Mouse (Mus musculus): Measurements from ENCODE around the gene Evi5.

Evi5 gene

DNA sequence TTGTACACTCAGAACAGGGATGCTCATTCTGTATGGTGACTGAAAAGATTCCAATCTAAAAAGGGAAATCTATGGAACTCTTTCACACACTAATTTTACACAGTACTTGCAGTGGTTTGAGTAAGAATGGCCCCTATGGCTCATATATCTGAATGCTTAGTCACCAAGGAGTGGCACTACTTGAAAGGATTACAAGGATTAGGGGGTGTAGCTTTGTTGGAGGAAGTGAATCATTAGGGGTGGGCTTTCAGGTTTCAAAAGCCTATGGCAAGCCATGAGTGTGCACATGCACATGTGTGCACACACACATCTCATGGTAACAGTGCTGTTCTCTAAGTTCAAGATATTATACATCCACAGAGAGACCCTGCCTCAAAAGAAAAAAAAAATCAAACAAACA, 72.3 kb downstream of the Evi5 start:
- no peak for DNase-seq (ENCODE audit: low spot score)

DNA sequence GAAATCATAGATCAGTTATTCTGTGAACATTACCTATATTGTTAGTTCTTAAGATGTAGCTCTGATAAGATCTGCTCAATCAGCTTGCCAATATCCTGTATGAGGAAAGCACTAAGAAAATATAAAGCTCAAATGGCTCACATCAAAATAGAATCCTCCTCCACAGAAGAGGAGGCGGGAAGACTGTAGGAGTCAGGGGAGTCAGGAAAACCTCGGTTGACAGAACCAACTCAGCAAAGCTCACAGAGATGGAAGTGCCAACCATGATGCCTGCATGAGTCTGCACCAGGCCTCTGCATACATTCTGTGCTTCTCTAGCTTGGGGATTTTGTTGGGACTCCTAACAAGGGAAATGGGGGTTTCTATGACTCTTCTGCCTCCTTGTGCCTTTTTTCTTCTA, 73.7 kb downstream of the Evi5 start:
- DNase-seq (ENCODE audit: low spot score): no peak

DNA sequence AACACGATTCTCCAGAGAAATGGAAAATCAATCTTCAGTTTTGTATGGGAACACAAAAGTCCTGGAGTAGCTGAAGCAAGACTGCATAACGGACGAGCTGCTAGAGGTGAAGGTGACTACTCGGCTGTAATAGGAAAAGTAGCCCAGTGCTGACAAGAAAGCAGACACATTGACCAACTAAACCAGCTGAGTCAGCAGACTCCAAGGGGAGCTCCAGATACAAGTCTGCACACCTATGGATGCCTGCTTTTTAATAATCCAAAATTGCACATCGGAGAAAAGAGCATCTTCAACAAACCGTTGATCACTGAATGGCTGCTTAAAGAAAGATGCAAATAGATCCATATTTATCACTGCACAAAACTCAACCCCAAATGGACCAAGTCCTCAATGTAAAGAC, 76.6 kb downstream of the Evi5 start:
- no peak for DNase-seq (ENCODE audit: low spot score)

DNA sequence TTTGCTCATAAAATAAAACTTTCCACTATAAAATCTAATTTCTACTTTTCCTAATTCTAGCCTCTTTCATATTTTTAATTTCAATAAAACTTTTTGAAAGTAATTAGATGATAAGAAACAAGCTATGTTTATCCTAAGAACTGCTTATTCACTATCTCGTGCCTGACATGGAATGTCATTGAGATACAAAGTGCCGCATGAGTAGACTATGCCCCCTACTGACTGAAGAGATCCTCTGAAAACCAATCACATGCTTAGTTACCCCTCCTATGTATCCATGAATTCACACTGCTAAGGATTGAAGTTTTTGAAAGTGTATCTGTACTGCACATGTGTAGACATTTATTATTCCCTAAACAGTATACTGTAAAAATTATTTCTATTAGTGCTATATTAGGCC, 81.0 kb downstream of the Evi5 start:
- no peak for DNase-seq (ENCODE audit: low spot score)

DNA sequence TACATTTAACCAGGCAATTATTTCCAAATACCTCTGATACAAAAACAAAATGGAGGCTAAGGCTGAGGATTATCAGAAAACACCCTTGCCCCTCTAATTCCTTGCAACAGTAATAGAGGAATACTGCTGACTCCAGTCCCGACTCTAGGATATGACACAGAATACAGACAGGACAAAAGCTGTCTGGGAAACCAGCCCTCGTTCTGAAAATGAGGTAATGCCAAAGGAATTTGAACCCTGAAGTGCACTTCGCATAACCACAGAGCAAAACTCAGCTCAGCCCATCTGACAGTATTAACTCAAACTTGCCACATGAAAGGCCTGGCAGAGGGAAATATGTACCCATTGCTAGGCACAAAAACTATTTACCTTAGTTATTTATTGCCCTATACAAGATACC, 81.6 kb downstream of the Evi5 start:
- DNase-seq (ENCODE audit: low spot score): no peak

DNA sequence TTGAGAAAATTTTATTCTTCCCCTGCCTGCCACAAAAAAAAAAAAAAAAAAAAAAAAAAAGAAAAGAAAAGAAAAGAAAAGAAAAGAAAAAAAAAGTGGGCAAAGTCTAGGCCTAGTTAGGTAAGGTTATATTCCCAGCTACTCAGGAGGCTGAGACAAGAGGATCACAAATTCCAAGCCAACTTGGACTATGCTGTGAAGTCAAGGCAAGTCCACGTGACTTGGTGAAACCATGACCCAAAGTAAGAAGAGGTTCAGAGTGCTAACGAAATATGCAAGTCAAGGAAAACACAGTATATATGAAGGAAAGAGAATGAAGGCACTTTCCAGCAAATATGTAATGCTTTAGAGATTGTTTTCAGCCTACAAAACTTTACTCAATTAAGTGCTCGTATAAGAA, 82.4 kb downstream of the Evi5 start:
- DNase-seq (ENCODE audit: low spot score): no peak

DNA sequence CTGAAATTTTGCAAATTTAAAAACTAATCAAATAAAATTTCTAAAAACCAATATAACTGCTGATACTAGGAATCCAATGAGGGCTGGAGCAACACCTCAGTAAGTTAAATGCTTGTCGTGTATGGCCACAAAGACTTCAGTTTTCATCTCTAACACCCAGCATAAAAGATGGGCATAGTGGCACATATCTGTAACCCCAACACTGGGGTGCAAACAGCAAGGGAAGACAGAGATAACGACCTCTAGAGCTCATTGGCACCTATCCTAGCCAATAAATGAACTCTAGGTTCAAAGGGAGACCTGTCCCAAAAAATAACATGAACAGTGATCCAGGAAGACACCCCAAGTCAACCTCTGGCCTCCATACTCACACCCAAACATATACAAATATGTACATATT, 82.9 kb downstream of the Evi5 start:
- no peak for DNase-seq (ENCODE audit: low spot score)

DNA sequence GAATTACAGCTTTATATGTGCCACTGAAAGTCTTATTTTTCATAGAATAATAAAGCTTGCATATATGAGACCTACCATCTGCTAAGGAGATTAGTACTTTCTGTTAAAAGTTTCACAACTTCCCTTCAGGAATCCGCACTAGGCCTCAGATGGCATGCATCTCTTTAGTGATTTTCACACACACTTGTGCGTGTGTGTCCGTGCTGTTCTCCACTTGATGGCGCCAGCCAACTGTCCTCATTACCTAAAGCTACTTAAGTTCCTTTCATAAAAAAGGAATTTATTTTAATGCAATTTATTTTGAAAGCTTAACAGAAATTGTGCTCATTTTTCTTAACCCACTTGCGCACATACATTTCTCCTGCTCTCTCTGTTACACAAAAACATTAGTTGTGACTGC, 85.4 kb downstream of the Evi5 start:
- no peak for DNase-seq (ENCODE audit: low spot score)

DNA sequence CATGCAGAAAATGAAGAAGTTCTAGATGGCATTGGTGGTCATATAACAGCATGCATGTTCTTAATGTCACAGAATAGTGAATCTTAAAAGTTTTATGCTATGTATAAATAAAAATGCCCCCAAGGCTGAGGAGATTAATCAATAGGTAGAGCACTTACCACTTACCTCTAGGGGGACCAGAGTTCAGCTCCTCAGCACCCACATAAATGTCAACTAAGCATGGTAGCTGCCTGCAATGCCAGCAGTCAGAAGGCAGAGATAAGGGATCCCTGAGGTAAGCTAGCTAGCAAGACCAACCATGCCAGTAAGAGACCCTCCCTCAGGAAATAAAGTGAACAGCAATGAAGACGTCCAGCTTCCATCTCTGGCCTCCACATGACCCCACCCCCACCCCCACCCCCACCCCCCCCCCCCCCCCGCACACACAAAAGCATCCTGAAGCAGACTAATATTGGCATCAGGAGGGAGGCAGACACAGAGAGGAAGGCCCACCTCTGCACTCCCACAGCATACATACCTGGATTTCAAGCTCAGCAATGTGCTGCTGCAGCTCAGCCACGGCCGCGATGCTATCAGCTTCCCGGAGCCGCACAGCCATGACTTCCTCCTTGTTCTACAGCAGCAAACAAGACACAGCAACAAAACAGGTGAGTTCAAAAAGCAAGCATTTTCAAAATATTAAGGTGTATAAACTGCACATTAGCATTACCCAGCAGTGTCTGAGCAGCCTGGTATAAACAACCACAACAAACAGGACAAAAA, 87.0 kb downstream of the Evi5 start:
- DNase-seq (ENCODE audit: low spot score): no peak

DNA sequence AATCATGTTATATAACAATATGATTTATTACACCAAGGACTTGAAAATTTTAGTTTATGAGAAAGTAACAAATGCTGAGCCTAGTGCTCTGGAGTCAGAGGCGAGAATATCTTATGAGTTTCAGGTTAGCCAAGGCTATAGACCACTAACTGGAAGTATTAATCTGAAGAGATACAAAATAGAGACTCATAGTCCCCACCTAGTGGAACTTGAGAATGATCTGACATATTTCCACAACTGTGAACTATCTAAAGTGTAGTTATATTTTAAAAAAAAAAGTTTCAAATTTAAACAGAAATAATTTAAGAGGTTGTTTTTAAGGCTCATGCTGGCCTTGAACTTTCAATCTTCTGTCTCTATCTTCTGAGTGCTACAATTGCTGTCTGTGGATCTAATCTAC, 92.5 kb downstream of the Evi5 start:
- DNase-seq (ENCODE audit: low spot score): no peak

DNA sequence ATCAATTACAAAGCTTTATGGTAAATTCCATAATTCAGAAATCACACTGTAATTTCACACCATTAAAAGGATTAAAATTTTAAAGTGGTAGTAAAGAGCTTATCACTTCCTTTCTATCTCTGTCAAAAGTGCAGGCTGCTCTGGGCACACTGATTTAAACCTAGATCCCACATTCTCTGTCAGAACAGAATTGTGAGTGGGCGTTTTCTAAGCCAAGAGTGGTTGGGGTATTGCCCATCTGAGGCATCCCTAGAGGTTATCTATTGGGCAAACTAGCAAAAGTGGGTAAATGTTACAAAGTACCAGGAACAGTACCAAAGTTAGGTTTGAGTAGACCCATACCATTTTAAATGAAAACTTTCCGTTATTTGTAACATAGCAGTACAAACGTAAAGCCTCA, 96.1 kb downstream of the Evi5 start:
- DNase-seq (ENCODE audit: low spot score): no peak

DNA sequence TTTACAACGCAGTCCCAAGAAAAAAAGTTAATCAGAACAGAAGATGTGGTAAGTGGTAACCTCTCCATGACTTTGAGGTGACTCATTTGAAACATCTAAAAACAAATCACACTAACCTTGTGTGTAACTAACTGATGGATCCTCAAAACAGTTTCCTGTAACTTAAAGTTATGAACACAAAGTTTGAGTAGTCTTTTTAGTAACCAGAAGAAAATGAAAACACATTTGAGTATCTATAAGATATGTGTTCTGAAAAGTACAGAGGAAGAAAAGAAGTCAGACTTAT, 97.4 kb downstream of the Evi5 start:
- DNase-seq (ENCODE audit: low spot score): no peak

DNA sequence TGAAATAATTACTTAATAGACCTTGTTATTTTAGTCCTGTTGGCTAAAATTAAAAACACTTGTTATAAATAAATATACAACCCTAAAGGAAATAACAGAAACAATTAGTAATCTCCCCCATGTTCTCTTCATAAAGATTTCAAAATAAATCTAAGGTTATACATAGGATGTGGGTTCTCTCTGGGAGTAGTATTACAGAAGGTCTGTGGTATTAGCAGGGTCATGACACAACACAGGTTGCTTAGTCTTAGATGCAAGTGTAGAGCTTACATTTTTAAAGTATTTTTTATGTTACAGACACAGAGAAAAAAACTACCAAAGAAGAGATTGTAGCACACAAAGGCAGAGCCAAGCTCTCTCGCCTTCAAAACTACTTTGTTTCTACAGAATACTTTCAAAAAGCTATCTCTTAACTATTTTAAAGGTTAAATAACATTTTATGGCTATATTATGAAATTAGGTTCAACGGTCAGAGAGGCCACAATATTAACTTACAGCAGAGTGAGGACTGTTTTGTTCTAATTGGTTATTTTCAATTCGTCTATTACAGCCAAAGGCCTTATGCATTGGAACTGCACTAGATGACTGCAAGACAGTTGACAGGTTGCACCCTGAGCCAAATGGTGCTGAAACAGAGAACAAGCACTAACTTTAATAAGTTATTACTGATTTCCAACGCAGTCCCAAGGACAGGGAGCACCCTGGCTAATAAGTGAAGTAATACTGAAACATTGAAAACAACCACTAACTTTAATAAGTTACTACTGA, 97.9 kb downstream of the Evi5 start:
- DNase-seq (ENCODE audit: low spot score): no peak

DNA sequence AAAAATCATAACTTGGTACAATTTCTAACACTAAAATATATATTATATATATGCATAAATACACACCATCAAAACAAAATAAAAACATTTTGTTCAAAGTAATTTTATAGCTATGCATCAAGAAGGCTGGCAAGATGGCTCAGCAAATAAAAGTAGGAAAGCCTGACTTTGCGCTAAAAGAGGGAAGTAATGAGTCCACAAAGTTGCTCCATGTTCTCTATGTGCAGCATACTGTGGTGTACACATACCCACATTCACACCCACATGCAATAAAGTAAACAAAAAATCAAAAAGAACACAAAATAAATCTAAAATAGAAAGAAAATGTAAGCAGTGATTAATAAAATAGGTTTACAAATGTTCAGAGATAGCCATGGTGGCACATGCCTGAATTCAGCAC, 99.0 kb downstream of the Evi5 start:
- no peak for DNase-seq (ENCODE audit: low spot score)

DNA sequence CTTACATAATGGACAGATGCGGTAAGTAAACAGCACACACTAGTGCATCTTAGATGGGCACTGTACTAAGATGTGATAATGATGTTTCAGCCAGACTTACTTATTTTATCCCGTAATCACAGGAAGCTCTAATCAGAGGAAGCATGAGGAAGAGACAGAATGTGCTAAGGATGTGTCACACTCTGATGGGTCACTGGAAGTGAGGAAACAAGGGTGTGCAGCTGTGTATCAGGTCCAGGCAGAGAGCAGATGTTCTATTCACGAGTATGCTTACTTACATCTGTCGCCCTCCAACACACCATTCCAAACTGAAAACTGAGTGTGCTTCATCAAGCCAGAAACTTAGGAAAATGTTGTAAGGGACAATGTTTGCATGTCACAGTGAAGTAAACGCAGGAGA, 102.9 kb downstream of the Evi5 start:
- no peak for DNase-seq (ENCODE audit: low spot score)

DNA sequence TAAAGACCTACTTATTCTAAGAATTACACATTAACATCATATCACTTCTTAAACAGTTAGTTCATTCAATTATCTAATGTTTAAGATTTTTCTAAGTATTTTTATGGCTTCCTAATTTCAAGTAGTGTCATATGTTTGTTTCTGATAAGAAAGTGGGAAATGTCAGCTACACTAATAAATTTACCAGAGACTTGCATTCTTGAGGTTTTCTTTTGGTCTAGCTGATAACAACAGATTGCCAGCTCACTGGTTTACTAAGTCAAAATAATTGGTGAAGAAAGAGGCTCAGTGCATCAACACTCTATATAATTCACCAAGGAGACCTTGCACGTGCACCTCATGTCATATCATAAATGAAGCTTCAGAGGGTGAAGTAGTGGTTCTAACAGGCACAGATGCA, 106.7 kb downstream of the Evi5 start:
- DNase-seq (ENCODE audit: low spot score): no peak

DNA sequence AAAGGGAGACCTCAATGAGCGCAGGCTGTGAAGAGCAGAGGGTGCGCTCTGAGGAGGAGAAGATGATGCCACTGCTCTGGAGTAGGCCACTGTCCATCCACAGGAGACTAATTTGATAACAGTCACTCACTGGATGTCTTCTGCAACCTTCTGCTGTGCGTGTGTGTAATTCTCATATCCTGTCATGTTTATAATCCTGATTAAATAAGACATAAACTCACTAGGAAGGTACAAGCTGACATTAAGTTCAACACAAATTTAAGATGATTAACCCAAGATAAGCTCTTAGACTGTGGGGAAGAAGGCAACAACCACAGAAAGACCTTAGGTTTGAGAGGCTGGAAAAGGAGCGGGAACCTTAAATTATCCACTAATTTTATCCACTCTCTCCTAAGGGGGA, 109.0 kb downstream of the Evi5 start:
- DNase-seq (ENCODE audit: low spot score): no peak

DNA sequence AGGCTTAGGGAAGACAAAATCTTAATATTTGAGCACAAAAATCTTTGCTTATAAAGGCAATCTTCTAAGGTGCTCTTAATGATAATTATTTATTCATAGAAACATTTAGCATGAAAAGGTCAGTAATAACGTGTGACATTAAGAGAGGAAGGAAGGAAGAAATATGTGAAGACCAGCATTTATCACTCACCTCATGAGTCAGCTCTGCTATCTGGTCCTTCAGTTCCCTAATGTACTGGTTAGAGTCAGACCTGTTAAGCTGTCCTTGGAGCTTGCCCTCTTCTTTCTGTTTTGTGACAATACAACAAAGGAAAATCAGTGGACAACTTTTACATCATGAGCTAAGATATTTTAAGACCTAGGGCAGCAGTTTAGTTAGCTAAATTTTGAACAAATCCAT, 110.4 kb downstream of the Evi5 start:
- DNase-seq (ENCODE audit: low spot score): no peak

DNA sequence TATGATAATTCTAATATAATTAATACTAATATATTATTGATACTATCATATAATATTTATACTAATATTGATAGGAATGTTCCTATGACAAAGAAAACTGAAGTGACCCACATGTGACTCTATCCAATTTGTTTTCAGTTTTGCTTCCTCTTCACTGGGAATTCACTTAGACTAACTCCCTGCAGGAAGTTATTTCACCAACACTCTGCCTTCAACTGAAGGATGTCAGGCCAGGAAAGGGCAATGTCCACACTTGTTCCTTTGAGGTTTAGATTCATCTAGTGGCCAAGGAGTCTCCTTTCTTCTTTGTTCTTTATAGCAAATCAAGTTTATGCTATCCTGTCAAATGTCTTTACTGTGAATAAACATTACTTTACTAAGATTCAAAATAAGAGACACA, 111.2 kb downstream of the Evi5 start:
- DNase-seq (ENCODE audit: low spot score): no peak

DNA sequence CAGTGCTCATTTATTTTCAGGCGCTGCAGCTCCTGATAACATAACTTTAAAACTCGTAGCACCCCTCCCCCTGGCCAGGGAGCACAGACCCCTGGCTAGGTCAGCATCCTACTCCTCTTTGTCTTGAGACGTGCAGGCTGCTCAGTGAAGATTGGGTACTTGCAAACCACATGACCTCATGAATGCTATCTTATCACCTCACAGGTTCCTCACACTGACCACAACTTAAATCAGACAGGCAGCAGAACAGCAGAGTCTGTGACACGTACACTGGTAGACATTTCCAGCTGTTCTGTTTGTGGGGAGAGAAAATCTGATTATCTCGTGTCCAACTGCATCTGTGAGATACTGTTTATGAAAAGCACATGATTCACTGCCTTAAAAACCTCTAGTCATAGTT, 115.8 kb downstream of the Evi5 start:
- DNase-seq (ENCODE audit: low spot score): no peak

DNA sequence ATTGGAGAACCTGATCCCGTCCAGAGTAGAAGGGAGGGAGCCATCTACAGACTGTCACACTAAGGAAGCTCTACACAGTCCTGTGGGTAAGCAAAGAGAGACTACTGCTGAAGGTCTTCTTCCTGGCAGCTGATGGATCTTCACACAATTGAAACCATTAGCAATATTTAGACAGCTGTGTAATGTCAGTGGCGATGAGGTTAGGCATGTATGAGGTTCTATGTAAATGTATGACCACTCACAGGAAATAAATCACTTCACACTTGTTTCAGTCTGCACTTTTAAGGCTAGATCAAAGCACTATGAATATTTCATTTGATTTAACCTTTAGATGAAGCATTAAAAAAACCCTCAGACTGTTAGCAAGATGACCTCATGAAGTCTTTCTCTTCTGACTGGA, 118.8 kb downstream of the Evi5 start:
- no peak for DNase-seq (ENCODE audit: low spot score)

DNA sequence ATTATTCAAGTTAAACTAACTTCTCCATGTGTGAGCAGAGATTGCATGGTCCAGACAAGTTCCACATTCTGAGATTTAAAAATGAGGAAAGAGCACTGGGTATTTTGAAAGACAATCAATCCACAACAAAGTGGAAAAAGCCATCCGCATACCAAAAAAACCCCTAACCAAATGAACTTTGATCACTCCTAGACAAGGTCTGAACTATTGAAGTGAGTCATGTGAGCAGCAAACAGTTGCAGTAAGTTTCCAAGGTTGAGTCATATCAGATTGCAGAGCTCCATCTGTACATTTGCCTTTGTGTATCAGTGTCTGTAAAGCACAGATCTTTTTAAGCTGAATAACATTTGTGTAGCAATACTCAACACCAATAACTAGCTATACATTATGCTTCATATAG, 120.2 kb downstream of the Evi5 start:
- DNase-seq (ENCODE audit: low spot score): no peak

DNA sequence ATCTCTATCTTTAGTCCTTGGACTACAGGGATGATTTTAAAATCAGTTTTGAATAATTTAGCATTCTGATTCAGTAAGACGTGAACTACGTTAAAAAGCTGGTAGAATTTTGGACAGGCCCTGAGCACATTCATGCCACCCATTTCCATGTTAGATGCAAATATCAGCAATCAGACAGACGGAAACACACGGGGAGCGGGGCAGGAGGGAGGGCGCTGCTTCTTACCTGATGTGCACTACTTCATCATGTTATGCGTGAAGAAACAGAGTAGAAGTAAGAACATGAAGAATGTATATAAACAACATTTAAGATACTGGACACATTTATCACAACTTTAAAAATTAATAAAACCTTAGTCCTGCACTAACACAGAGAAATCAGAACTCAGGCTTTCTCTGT, 121.3 kb downstream of the Evi5 start:
- no peak for DNase-seq (ENCODE audit: low spot score)

DNA sequence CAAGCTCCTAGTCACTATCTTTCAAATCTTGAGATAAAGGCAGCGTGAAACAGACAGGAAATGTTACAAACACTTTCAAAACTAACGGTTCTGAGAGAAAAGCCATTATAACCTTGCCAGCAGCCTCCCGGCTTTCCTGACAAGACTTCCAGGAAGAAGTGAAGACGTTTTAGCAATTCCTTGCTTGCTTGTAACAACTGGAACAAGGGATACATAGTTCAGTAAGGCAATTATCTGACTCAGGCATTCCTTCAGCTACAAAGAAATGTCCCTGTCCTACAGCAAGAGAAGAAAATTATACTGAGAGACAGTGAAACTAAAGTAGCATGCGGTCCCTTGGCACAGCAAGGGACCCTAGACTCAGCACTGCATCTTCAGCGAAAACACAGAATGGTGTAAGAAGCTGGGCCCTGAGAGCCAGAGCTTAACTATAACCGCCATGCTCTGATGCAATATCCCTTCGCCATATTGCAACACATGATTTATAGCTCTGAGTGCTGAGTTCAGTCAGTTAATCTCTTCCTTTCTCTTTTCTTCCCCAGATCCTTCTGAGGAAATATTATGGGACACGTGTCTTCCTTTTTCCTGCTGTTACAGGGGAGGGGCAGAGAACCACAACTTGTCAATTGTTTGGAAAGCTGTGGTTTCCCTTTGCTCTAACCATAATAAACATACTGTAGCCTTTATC, 125.5 kb downstream of the Evi5 start:
- no peak for DNase-seq (ENCODE audit: low spot score)

Measured in left cerebral cortex, adult 11 months (tissue).